Mouse (Mus musculus) CH12.LX (cell line): Measurements from ENCODE around the gene Gm4969. TPM values are rescaled to one million over a fixed set of nuclear protein-coding genes. Genes with fewer than 3 reads are reported as not detected.

Source experiments
- DNase-seq: peaks from one replicate; pipeline ENCODE4 v3.0.0-alpha.2; 2013; ENCODE audit errors: extremely low read depth
- H3K27ac ChIP-seq: 2 replicates; pipeline ENCODE4 v1.5.1; 2012; ENCODE audit warnings: low read depth, mild to moderate bottlenecking, control low read depth, moderate library complexity; ENCODE audit not compliant: insufficient read depth
- H3K27me3 ChIP-seq: replicated peaks from 2 replicates; pipeline ENCODE3; 2012; ENCODE audit warnings: inconsistent platforms
- H3K36me3 ChIP-seq, 2 experiments: replicated peaks in 1 of 2; 2 replicates each; pipeline versions ENCODE3 to v1.6.1; 2012; ENCODE audit warnings: inconsistent platforms in 1 of 2, low read length in 1 of 2, mild to moderate bottlenecking in 1 of 2, mixed read lengths in 1 of 2, moderate library complexity in 1 of 2; ENCODE audit not compliant: control insufficient read depth in 1 of 2, insufficient read depth in 1 of 2
- H3K4me1 ChIP-seq, 2 experiments: 2 replicates each; pipeline ENCODE4 v1.6.1; 2012; ENCODE audit warnings: inconsistent platforms in 1 of 2, moderate library complexity in 1 of 2; ENCODE audit not compliant: insufficient read depth in 2 of 2, control insufficient read depth in 1 of 2
- H3K4me2 ChIP-seq: 2 replicates; pipeline ENCODE4 v1.6.1; 2012; ENCODE audit warnings: low read depth, mild to moderate bottlenecking, control low read depth; ENCODE audit not compliant: poor library complexity, insufficient read depth, severe bottlenecking
- H3K4me3 ChIP-seq, 3 experiments: fragments of 150-350 bp in 1 of 3; sonication (generic) in 1 of 3; replicated peaks in 1 of 3; 2 replicates each; pipeline versions ENCODE3 to v1.5.1; 2011 to 2012; ENCODE audit warnings: low read depth in 2 of 3, low read length in 2 of 3, mild to moderate bottlenecking in 2 of 3, moderate library complexity in 2 of 3, control low read depth in 1 of 3, improper control_type of control experiment in 1 of 3, inconsistent platforms in 1 of 3, mixed read lengths in 1 of 3; ENCODE audit not compliant: poor library complexity in 1 of 3
- H3K79me2 ChIP-seq: replicated peaks from 2 replicates; pipeline ENCODE4 v1.6.1; 2012; ENCODE audit warnings: mild to moderate bottlenecking, moderate library complexity; ENCODE audit not compliant: control insufficient read depth, poor library complexity, insufficient read depth, severe bottlenecking; ENCODE audit errors: extremely low read depth
- H3K9ac ChIP-seq: 2 replicates; pipeline ENCODE4 v1.6.1; 2012; ENCODE audit warnings: low read depth, mild to moderate bottlenecking, control low read depth, moderate library complexity; ENCODE audit not compliant: insufficient read depth
- H3K9me3 ChIP-seq: replicated peaks from 2 replicates; pipeline ENCODE3; 2012; ENCODE audit warnings: low read length, inconsistent platforms, mixed read lengths
- CTCF ChIP-seq, 2 experiments: IDR thresholded peaks in 1 of 2; conservative IDR thresholded peaks in 1 of 2; 2 replicates each; pipeline ENCODE4 v1.5.1; 2011 to 2012; ENCODE audit warnings: low read depth in 2 of 2, low read length in 2 of 2, improper control_type of control experiment in 1 of 2, inconsistent platforms in 1 of 2, mild to moderate bottlenecking in 1 of 2, moderate library complexity in 1 of 2
- E2F4 ChIP-seq: IDR thresholded peaks from 2 replicates; pipeline ENCODE4 v1.6.1; 2011; ENCODE audit warnings: low read depth, low read length, improper control_type of control experiment; ENCODE audit not compliant: insufficient replicate concordance
- ELF1 ChIP-seq: IDR thresholded peaks from 2 replicates; pipeline ENCODE4 v1.6.1; 2014; ENCODE audit warnings: low read depth, mild to moderate bottlenecking, inconsistent platforms, low read length, improper control_type of control experiment
- EP300 ChIP-seq: IDR thresholded peaks from 2 replicates; pipeline ENCODE4 v1.6.1; 2011; ENCODE audit warnings: low read length, improper control_type of control experiment
- ETS1 ChIP-seq: conservative IDR thresholded peaks from 2 replicates; pipeline ENCODE4 v1.6.1; 2012; ENCODE audit warnings: low read depth, mild to moderate bottlenecking, inconsistent platforms, low read length, improper control_type of control experiment, moderate library complexity
- IRF4 ChIP-seq: IDR thresholded peaks from 2 replicates; pipeline ENCODE4 v1.6.1; 2014; ENCODE audit warnings: low read depth, mild to moderate bottlenecking, inconsistent platforms, low read length, improper control_type of control experiment
- JUND ChIP-seq: conservative IDR thresholded peaks from 2 replicates; pipeline ENCODE4 v1.6.1; 2011; ENCODE audit warnings: low read depth, low read length, improper control_type of control experiment
- MAX ChIP-seq: IDR thresholded peaks from 2 replicates; pipeline ENCODE4 v1.6.1; 2011; ENCODE audit warnings: low read length, improper control_type of control experiment
- MAZ ChIP-seq: IDR thresholded peaks from 2 replicates; pipeline ENCODE4 v1.6.1; 2012; ENCODE audit warnings: low read depth, mild to moderate bottlenecking, inconsistent platforms, low read length, improper control_type of control experiment, moderate library complexity
- MXI1 ChIP-seq: IDR thresholded peaks from 2 replicates; pipeline ENCODE4 v1.6.1; 2011; ENCODE audit warnings: mild to moderate bottlenecking, low read depth, low read length, improper control_type of control experiment
- MYC ChIP-seq: IDR thresholded peaks from 2 replicates; pipeline ENCODE4 v1.6.1; 2011; ENCODE audit warnings: low read depth, mild to moderate bottlenecking, improper control_type of control experiment, low read length
- POLR2A ChIP-seq: IDR thresholded peaks from 2 replicates; pipeline ENCODE4 v1.6.1; 2011; ENCODE audit warnings: low read depth, mild to moderate bottlenecking, improper control_type of control experiment, low read length
- POLR2AphosphoS2 ChIP-seq: IDR thresholded peaks from 2 replicates; pipeline ENCODE4 v1.6.1; 2011; ENCODE audit warnings: low read depth, low read length, improper control_type of control experiment
- SIN3A ChIP-seq: IDR thresholded peaks from 2 replicates; pipeline ENCODE4 v1.6.1; 2012; ENCODE audit warnings: low read length, improper control_type of control experiment, inconsistent platforms
- SMC3 ChIP-seq: IDR thresholded peaks from 2 replicates; pipeline ENCODE4 v1.6.1; 2011; ENCODE audit warnings: low read depth, low read length, improper control_type of control experiment
- TBP ChIP-seq: conservative IDR thresholded peaks from 2 replicates; pipeline ENCODE4 v1.6.1; 2011; ENCODE audit warnings: low read depth, low read length, improper control_type of control experiment
- USF1 ChIP-seq: IDR thresholded peaks from 2 replicates; pipeline ENCODE4 v1.6.1; 2014; ENCODE audit warnings: low read depth, mild to moderate bottlenecking, inconsistent platforms, low read length, improper control_type of control experiment
- USF2 ChIP-seq: conservative IDR thresholded peaks from 2 replicates; pipeline ENCODE4 v1.6.1; 2011; ENCODE audit warnings: low read depth, low read length, improper control_type of control experiment
- ZMIZ1 ChIP-seq: IDR thresholded peaks from 2 replicates; pipeline ENCODE4 v1.6.1; 2012; ENCODE audit warnings: low read depth, mild to moderate bottlenecking, inconsistent platforms, low read length, improper control_type of control experiment
- dilution Hi-C: fragments of 300-500 bp; cut with MboI; formaldehyde crosslinking; loops from 2 replicates; pipeline ENCODE4 v1.14.3; 2020; ENCODE audit warnings: low sequenced_read_pairs; ENCODE audit not compliant: extremely low pct_unique_long_range_greater_than_20kb, extremely low pct_ligation_motif_present
- in situ Hi-C: fragments of 300-500 bp; cut with MboI; formaldehyde crosslinking; loops from 3 replicates; pipeline ENCODE4 v1.14.3; 2019; ENCODE audit warnings: low sequenced_read_pairs, low pct_ligation_motif_present, low pct_unique_long_range_greater_than_20kb, mixed read lengths
- polyA plus RNA-seq: library from polyadenylated mRNA; unstranded; fragments of >175 nt; gene quantifications from 2 replicates; pipeline ENCODE4 v1.2.1, GENCODE M21; 2012; ENCODE audit warnings: low read depth; ENCODE audit not compliant: insufficient read length
- total RNA-seq, 2 experiments: library from RNA; depleted of rRNA; stranded (reverse); fragments of 300-350 nt in 1 of 2; fragments of >200 nt in 1 of 2; gene quantifications; 2 replicates each; pipeline ENCODE4 v1.2.3; 2012 to 2014

Gene Gm4969
- total and polyA plus RNA-seq, 3 experiments: not detected

DNA sequence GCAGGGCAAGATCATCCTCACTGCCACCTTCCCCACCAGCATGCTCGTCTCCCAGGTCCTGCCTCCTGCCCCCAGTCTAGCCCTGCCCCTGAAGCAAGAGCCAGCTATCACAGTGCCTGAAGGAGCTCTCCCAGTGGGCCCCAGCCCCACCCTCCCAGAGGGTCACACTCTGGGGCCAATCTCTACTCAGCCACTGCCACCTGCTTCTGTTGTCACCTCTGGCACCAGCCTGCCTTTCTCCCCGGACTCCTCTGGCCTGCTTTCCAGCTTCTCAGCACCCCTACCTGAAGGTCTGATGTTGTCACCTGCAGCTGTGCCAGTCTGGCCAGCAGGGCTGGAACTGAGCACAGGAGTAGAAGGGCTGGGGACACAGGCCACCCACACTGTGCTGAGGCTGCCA is 21.0 kb downstream of the Gm4969 start:
- Histone ChIP-seq H3K4me2 (no peak overlapping the region), H3K79me2 (no peaks in the 10 kb centered on the region), H3K9me3 (no peaks in the 10 kb centered on the region), H3K4me3 (no peak overlapping the region), H3K36me3 (no peaks in the 10 kb centered on the region), H3K27ac (no peak overlapping the region), H3K4me1 (peaks cover 5 to 25% of the 10 kb centered on the region in 2 experiments; a peak in 3 of 4 replicates), H3K27me3 (peaks cover 81% of the 10 kb centered on the region), H3K9ac (no peak overlapping the region)
- no peak for DNase-seq
- dilution Hi-C loops (no loop called here), in situ Hi-C loops (no loop called here)
- no peak for TF ChIP-seq POLR2A
- TF ChIP-seq MXI1: no peak
- no peak for TF ChIP-seq SMC3
- no peak for TF ChIP-seq POLR2AphosphoS2
- no peak for TF ChIP-seq E2F4
- TF ChIP-seq JUND: no peak

DNA sequence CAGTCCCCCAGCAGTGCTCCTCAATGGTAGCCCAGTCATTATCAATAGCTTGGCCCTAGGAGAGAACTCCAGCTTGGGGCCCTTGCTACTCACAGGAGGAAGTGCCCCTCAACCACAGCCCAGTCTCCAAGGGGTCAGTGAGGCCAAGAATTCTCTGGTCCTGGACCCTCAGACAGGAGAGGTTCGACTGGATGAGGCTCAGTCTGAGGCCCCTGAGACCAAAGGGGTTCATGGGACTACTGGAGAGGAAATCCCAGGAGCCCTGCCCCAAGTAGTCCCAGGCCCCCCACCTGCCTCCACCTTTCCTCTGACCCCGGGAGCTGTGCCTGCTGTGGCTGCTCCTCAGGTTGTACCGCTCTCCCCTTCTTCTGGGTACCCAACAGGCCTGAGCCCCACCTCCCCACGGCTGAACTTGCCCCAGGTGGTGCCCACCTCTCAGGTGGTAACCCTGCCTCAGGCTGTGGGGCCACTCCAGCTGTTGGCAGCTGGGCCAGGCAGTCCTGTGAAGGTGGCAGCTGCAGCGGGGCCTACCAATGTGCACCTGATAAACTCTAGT is 21.7 kb downstream of the Gm4969 start:
- no peak overlapping the region for H3K27ac ChIP-seq
- no peaks in the 10 kb centered on the region for H3K36me3 ChIP-seq
- TF ChIP-seq USF1 (no peak), MYC (no peak), CTCF (conservative IDR thresholded peaks at IDR 0.05 in 1 of 2, IDR thresholded peaks at IDR 0.05 in 1 of 2; ENCODE audit: low read depth in 2 of 2, low read length in 2 of 2) (no peak), USF2 (no peak), SIN3A (no peak), MAX (no peak), SMC3 (no peak), ELF1 (no peak), EP300 (no peak), ZMIZ1 (no peak), TBP (no peak), MAZ (no peak), JUND (no peak), POLR2A (no peak), IRF4 (no peak), ETS1 (no peak), E2F4 (no peak)
- H3K4me2 ChIP-seq: no peak overlapping the region
- no peak overlapping the region for H3K9ac ChIP-seq
- no peak overlapping the region for H3K4me3 ChIP-seq
- peaks cover 5 to 25% of the 10 kb centered on the region in 2 experiments; a peak in 3 of 4 replicates for H3K4me1 ChIP-seq
- H3K27me3 ChIP-seq: peaks cover 82% of the 10 kb centered on the region
- DNase-seq: no peak
- no peaks in the 10 kb centered on the region for H3K9me3 ChIP-seq
- dilution Hi-C loops (no loop called here), in situ Hi-C loops (no loop called here)
- H3K79me2 ChIP-seq: no peaks in the 10 kb centered on the region
